Mouse (Mus musculus): ENCODE results near the gene Phf20.
A peak's percentile ranks its signal among the peaks of the same experiment; 100 is the strongest.
"Not testable (repeated sequence)": the region's sequence is repeated elsewhere in the genome, so short reads cannot be mapped to it uniquely, and the experiment has no call there.

Phf20 gene

GRCm38 (mm10) chr2:156199944-156200343, 3.7 kb downstream of the Phf20 start:
- no peak for DNase-seq

- DNase-seq: no peak
Observed at GRCm38 (mm10) chr2:156201486-156201885, 5.2 kb downstream of the Phf20 start.

DNA sequence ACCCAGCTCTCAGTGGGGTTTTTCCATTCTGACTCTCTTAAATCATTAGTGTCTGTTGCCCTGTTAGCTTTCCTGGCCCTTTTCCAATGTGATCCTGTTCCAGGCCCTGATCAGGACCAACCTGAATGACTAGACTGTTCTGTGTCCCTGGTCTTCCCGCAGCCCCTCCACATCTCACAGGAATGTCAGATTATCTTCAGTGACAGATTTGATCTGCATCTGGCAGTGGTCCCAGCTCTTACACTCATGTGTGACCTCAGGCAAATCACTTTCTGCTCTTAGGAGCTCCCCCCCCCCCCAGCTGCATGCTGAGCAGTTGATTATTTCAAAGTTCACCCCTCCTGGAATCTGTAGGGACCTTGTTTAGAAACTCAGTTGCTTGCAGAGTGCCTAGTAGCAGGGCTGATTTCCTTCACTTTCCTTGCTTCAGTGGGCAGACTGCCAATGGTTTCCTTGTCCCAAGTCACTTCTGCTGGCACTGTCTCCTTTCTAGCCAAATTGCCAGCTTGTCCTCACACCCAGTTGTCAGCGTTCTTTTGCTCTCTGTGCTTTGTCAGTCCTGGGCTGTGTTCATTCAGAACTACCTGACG, 6.7 kb downstream of the Phf20 start:
- peak; percentile 41 to 56 for DNase-seq

- DNase-seq: no peak
Observed at GRCm38 (mm10) chr2:156203917-156204316, 7.7 kb downstream of the Phf20 start.

DNA sequence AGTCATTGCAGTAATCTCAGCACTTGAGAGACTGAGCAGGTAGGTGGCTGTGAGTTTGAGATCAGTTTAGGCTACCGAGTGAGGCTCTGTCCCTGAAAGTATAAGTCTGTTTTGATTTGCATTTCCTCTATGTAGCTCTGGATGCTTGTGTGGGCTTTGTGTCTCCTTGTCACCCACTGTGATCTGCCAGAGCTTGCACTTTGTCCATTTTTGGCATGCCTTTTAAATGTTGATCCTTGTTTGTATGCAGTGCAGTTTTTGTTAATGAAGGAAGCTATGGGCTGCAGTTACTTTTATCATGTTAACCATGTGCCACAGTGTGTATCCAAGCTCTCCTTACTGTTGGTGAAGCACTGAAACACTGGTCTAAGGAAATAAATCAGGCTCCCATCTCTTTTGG, 21.5 kb downstream of the Phf20 start:
- no peak for DNase-seq

DNA sequence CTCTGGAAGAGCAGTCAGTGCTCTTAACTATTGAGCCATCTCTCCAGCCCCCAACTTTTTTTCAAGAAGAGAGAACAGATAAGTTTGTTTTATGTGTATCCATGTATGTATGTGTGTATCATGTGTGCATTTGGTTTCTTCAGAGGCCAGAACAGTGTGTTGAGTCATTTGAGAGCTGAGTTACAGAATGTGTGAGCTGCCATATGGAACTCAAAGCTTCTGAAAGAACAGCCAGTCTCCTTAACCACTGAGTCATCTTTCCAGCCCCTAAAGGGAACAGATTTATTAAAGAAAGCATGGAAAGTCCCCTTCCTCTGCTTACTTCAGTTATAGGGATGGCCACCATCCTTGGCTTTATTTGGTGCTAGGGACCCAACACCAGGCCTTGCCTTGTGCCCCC, 25.8 kb downstream of the Phf20 start:
- DNase-seq: no peak

DNA sequence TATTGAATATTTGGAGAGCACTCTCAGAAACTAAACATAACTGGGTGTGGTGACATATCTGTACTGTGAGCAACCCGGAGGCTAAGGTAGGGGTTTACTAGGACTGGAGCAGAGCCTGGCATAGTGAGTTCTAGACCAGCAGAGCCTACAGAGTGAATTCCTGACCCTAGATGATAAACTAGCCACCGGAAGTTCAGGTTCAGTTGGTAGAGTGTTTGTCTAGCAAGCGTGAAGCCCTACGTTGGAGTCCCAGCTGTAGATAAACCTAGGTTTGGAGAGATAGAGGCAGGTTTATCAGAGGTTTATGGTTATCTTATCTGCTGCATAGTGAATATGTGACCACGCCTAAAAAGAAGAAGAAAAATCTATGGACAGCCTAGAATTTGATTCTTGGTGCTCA, 27.8 kb downstream of the Phf20 start:
- no peak for DNase-seq

DNA sequence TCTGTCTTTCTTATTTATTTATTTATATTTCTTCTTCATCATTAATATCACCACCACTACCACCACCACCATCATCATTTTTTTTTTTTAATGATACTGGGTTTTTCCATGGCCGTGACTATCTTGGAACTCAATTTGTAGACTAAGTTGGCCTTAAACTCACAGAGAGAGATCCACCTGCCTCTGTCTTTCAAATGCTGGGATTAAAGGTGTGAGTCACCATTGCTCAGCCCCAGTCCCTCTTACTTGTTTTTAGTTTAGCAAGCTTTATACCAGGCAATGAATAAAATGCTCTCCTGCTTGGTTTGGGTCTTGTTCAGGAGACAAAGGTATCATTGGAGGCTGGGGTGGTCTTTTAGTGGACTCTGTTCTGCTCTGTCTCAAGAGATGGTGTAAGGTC, 31.4 kb downstream of the Phf20 start:
- no peak for DNase-seq

- DNase-seq: no peak
Observed at GRCm38 (mm10) chr2:156229171-156229570, 32.9 kb downstream of the Phf20 start.

- DNase-seq: no peak
Observed at GRCm38 (mm10) chr2:156231340-156231739, 35.1 kb downstream of the Phf20 start.

- no peak for DNase-seq
Observed at GRCm38 (mm10) chr2:156233275-156233948, 37.1 kb downstream of the Phf20 start.

GRCm38 (mm10) chr2:156234016-156234415, 37.8 kb downstream of the Phf20 start:
- not testable (repeated sequence) for DNase-seq

GRCm38 (mm10) chr2:156235847-156236246, 39.6 kb downstream of the Phf20 start:
- DNase-seq: peak; percentile 25 to 41

DNA sequence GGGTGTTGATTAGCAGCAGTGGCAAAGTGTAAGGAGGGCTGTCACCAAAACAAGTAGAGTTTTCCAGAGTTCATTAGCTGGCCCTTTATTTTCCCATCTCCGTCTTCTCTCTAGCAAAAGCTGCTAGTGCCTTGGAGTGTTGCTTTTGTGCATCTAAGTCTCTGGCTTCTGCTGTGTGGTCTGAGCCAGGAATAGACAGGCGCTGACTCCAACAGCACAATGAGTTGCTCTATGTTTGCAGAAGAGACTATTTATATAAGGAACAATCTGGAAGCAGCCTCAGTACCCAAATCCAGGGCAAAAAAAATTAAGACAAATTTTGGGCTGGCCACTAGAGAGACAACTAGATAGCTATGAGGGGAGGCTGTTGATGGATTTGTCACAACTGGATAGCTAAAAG, 45.4 kb downstream of the Phf20 start:
- no peak for DNase-seq

DNA sequence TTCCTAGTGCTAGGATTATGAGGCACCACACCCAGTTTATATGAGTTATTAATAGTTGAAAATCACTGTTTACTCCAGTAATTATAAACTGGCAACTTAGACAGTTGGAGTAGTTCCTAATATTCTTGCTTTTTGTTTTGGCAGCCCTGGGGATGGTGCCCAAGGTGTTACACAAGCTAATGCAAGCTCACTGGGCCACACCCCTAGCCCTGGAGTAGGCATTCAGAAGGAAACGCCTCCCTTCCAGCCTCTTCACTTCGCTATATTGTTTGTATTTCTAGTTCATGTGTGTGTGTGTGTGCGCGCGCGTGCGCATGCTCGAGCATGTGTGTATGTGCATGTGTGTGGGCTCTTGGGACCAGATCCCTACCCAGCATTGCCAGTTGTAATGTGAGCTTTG, 46.7 kb downstream of the Phf20 start:
- DNase-seq: peak; percentile 71 to 83

GRCm38 (mm10) chr2:156247599-156247998, 51.3 kb downstream of the Phf20 start:
- DNase-seq: no peak

GRCm38 (mm10) chr2:156250761-156251160, 54.5 kb downstream of the Phf20 start:
- DNase-seq: no peak

- DNase-seq: no peak
Observed at GRCm38 (mm10) chr2:156251291-156251690, 55.0 kb downstream of the Phf20 start.

DNA sequence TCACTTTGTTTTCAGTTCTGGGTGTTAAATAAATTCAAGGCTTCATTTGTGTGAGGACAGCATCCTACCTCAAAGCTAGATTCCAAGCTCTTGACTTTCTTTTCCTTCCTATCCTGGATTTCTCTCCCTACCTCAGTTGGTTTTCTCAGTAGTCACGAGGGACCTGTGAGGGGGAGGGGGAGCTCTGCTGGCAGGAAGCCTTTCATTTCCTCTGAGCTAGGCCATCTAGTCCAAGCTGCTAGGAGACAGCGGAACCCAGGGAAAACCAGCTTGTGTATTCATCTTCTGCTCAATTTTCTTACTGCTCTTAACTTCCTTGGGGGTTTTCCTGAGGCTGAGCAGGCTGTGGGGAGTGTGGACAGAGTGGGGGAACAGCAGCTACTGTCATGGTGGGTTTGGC, 60.8 kb downstream of the Phf20 start:
- DNase-seq: peak; percentile 34 to 50

- DNase-seq: no peak
Observed at GRCm38 (mm10) chr2:156257922-156258761, 61.9 kb downstream of the Phf20 start.

DNA sequence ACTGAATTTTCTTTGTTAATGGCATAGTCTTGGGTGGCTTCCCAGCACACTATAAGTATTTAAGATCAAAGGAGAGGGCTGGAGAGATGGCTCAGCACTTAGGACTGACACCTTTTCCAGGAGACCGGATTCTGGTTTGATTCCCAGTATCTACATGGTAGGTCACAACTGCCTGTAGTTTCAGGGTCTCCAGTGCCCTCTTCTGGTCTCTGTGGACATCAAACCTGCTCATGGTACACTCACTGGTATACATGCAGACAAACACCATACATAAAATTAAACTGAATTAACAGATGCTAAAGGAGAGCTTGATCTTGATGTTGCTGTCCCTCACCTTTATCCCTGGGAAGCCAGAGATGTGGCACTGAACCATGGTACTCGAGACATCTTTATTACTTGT, 64.7 kb downstream of the Phf20 start:
- DNase-seq: no peak

- no peak for DNase-seq
Observed at GRCm38 (mm10) chr2:156263204-156263893, 67.1 kb downstream of the Phf20 start.

DNA sequence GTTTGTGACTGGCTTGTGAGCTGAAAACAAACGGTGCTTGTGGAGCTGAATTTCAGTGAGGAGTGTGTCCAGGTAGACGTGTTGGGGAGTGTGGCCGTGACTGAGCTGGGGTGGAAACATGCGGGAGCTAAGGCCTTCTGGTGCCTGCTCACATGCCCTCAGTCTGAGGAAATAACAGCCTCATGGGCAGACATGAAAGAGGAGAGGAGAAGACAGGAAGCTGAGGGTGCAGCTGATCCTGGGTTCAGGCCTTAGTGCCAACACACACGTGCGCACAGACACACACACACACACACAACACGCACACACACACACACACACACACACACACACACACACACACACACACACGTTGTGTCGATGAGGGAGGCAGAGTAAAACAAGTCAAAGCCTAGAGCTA, 71.4 kb downstream of the Phf20 start:
- DNase-seq: no peak

All from lung, adult 18-20 months (tissue).